Mouse (Mus musculus): ENCODE measurements around the gene Scamp4.
"Not testable (repeated sequence)": the region's sequence is repeated elsewhere in the genome, so short reads cannot be mapped to it uniquely, and the experiment has no call there.

Gene Scamp4

DNA sequence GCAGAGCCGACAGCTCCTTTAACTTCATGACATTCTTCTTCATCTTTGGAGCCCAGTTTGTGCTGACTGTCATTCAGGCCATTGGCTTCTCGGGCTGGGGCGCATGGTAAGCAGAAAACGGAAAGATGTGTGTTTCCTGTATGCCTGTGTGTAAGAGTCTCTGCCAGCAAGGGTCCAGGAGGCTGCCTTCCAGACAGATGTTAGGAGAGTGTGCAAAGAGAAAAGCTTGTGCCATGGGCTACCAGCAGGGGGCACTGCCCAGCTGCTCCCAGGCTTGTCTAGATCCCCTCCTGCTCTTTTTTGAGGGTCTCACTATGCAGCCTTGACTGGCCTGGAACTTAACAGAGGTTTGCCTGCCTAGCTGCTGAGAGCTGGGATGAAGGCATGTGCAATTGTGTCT is 8.4 kb downstream of the Scamp4 start:
- DNase-seq: peak; percentile 64

DNA sequence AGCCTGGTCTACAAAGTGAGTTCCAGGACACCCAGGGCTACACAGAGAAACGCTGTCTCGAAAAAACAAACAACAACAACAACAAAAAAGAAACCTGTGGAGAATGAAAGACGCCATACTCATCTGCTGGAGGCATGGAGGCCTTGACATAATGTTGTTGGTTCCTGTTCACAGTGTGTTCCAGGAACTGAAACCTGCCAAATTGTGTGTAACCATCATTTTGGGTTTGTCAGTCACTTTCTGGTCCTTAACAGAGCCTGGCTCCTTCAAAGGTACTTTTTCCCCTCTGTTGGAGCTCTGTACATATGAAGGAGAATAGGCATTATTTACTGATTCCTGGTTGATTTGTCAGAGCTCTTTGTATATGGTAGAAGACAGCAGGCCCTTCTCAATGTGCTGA is 9.2 kb downstream of the Scamp4 start:
- no peak for DNase-seq

DNA sequence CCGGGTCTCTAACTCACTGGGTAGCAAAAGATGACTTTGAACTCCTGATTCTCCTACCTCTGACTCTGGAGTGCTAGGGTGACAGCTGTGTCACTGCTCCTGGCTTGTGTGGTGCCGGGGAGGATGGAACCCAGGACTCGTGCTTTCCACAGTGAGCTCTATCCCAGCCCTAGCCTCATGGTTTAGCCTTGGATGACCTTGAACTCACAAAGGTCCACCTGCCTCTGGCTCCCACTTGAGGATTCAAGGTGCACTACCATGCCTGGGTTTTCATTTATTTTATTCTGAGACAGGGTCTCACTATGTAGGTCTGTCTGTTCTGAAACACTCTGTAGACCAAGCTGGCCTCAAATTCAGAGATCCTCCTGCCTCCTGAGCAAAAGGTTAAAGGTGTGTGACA is 11.1 kb downstream of the Scamp4 start:
- DNase-seq: no peak

DNA sequence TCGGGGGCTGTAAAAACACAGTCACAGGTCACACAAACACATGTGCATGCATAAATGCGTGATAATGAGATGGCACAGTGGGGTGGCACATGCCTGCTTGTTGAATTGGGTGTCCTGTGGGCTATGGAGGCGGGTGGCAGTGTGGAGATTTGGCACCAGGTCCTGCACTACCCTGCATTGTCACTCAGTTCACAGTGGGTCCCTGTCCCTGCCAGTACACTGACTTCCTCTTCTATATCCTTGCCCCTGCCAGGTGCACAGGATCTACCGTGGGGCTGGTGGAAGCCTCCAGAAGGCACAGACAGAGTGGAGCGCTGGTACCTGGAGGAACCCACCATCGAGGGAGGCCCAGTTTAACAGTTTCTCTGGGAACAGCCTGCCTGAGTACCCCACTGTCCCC is 11.7 kb downstream of the Scamp4 start:
- no peak for DNase-seq

DNA sequence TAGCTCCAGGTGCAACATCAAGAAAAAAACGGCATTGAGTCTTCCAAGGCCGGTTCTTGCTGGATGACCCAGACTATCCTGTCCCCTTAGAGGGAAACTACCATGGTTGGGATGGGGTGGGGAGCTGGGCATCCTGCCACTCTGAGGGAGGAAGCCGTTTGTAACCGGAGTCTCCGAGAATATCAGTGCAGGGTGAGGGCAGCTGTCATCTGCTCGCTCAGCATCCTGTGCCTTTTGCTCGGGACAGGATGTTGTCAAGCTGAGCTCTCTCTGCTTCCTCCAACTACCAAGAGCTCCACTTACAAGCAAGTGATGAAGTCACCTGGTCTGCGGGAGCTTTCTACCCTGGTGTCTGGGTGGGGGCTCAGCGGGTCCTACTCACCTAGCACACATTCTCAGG is 15.5 kb downstream of the Scamp4 start:
- DNase-seq: peak; percentile 44

DNA sequence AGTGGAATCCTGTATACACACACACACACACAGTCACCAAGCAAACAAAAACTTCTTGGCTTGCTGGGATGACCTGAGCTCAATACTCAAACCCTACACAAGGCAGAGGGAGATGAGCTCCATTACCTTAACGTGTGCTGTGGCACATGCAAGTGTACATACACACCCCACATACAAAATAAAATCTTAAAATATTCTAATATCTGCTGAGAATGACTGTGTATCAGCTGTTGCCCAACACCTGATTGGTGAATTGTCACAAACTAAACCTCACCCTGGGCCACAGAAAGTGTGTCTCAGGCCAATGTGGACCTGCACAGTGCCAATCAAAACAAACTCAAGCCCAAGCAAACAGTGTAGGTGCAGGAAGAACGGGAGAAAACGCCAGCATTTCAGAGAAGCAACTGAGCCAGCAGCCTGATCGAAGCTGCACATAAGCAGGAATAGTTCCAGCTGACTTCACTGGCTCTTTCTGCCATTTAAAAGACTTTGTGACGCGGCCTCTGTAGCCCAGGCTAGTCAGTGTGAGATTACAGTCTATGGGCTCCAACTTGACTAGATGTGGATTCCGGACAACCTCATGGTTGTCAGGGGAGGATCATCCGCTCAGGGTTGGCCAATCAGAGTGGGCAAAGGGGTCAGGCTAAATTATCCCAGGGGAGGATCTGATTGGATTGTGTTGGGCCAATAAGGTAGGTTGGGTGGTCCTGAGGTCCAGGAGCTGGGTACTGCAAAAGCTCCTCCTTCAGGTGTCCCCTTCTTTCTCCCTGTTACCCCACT is 17.0 kb downstream of the Scamp4 start:
- DNase-seq: no peak

DNA sequence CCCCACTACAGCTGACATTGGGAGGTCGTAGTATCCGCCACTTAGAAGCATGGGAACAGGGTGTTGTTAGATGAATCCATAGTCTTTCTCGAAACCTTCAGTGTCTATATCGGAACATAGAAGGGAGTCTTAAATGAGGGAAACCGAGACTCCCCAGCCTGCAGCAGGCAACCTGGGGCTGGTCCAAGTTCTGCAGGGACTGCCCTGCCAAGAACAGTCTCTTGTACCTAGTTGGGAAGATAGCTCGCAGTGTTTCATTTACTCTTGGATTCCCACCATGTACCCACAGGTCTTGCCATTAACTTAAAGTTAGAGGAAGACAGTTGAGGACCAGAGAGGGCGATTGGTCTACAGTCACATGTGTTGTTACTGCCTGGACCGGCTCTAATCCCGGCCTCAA is 17.7 kb downstream of the Scamp4 start:
- DNase-seq: no peak

DNA sequence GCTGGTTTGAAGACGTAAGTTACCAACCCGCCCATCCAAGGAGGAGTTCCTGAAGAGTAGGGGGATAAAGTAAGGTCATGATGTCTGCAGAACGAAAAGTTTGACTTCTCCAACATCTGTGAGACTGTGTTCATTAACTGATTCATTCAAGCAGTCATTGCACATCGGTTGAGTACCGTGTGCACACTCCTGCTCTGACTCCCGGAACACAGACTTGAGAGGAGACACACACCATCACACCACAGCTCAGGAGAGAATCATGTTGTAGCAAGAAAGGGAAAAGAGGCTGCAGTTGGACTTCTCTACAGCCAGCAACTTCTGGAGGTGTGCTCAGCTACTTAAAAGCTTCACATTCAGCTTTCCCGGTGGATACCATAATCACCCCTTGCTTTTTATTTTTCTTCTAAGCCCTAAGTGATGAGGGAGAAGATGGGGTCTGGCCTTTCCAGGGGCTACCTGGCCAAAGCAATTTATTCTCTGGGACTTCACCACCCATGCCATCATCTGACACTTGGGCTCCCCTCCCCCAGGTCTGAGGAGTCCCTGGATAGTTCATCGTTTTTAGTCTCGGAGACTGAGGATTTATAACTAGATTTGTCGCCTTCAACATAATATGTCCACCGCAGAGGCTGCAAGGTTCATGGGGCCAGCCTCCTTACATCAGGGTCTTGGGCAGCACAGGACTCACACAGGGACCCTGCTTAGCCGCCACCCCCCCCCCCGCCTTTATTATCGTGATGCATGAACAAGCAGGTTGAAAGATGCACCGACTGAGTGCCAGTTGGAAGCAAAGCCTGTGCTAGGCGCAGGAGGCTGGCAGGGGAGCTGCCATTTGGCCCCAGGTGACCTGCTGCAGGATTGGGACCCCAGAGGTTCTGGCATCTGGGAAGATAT is 18.4 kb downstream of the Scamp4 start:
- no peak for DNase-seq

DNA sequence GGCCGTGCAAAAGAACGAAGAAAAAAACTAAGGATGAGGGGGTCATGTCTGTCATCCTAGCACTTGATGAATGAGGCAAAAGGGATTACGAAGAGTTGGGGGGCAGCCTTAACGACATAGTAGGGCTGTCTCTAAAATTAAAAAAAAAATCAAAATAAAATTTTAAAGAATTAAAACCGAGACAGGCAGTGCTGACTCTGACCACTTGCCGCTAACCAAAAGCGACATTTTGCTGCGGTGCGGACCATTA is 18.9 kb downstream of the Scamp4 start:
- no peak for DNase-seq

DNA sequence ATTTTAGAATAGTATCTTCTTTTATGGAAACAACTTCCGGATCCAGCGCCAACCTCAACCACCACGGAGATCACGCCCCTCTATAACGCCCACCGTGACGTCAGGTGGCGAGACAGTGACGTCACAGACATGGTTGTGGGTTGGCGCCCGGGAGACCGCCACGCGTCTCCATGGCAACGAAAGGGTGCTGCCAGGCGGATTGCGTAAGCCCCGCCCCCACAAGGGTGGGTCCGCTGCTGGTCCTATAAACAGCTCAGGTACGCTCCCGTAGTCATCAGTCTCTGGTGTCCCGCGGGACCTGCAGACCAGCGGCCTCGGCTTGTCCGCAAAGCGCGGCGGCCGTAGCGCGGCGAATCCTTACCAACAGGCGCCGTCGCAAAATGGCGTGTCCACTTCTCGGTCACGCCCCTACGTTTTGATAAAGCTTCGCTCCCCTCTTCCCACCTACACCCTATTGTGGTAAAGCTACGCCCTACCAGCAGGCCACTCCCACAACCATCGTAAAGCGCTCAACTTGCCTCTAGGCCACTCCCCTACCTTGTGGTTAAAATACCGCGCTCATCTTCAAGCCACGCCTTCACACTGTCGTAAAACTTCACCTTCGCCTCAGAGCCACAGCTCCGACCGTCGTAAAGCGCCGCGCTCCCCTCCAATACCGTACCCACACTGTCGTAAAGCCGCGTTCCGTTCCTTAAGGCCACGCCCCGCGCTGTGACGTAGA is 19.4 kb downstream of the Scamp4 start:
- peak; percentile 99 for DNase-seq

DNA sequence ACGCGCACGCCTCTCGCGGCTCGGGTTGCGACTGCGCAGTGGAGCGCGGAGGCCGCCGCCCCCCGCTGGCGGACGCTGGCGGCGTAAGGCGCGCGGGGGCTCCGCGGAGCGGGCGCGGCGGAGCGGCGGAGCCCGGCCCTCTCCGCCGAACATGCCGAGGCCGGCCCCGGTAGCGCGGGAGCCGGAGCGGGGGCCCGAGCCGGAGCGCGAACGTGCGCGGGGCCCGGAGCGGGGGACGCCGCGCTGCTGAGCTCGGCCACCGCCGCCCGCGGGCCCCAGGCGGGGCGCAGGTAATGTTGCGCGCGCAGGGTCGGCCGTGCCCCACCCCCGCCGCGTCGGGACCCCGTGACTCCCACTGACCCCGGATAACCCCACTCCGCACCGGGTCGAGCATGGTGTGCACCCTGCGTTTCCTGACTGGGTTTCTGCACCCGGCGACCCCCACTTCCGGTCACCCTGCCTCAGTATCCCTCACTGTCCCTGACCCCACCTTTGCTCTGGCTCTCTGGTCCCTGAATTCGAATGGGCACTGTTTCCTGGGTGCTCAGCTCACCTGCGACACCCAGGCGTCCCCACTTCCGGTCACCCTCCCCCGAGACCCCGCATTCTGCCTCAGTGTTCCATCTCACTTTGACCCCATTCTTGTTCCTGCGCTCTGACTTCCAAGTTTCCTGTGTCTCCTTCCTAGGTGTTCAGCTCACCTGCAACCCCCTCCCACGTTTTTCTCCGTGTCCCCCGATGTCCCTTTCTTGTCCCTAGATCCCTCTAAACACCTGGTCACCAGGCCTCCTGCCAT is 20.2 kb downstream of the Scamp4 start, which contains the start of gene Csnk1g2:
Csnk1g2 (plus strand) TSS at position 178 of the 796 bp plus-strand sequence.
- no peak for DNase-seq

DNA sequence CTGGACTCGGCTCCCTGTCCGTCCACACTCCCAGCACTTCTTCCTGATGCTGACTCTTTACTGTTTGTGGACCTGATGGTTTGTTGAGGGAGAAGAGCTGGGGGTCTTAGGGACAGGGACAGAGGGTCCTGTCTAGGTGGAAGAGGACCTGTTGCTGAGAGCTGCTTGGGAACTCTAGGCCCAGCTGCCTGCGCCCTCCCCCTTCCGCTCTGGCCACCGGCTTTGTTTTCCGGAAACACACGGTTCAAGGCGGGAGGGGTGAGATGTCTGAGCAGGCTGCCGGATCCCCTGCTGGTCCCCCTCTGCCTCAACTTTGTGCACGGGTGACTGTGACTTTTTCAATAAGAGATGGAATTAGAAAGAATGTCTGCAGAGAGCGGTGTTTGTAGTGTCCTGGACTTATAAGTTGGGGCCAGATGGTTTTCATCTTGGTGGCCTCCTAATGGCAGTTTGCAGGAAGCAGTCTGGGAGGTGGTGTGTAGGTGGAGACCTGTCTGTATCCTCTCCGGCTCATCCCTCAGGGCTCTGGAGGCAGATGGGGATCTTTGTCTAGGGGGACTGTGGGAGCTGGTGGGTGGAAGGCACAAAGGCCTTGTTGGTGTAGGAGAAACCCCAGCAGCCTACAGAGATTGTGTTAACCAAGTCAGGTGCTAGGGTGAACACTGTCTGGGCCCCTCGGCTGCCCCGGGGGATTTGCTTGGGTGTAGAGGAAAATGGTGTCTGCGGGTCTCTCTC is 21.0 kb downstream of the Scamp4 start:
- peak; percentile 69 for DNase-seq

DNA sequence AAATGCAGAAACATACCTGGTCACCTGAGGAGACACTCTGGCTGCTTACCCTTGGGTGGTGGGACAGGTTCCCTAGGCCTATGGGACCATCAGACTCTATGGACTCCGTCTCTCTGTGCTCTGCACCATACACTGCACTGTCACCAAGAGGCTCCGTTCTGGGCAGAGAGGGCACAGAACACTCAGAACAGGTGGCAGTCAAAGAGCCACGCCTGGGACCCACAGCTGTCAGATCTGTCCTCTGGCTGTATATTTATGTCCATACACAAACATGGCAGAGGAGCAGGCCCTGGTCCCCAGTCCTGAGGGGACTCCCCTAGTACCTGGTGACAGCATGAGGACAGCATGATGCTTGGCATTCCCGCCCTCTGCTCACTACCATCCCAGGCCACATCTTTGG is 23.1 kb downstream of the Scamp4 start:
- no peak for DNase-seq

DNA sequence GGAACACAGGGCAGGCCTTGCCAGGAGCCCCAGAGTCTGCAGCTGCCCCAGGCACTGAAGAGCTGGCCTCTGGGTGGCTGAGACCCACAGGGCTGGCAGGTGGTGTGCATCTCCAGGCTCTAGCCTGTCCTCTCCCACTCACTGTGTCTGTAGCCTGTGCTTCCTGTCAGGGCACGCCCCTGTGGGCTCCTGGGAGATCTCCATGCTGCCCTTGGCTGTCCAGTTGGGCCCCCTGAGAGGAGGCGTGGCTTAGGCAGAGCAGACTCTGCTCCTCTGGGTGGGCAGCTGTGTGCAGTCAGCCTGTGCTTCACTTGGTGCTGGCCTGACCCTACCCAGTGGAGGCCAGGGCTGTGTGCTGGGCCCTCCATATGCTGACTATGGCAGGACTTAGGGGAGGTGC is 25.0 kb downstream of the Scamp4 start:
- DNase-seq: no peak

DNA sequence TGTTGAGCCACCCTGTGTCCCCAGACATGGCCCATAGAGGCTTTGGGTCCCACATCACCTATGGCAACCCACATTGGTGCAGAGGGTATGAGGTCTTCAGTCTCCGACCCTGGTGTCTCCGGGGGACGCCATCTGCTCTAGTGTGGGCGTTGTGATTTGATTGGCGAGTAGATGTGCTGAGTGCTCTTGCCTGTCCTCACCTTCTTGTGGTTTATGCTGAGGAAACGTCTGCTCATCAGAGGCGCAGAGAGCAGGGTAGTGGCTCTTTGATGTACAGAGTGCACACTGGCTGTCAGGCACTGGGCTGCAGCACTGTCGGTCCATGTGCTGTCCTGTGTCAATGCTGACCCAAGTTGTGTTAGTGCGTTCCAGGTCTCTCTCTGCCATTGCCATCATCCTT is 26.3 kb downstream of the Scamp4 start:
- no peak for DNase-seq

DNA sequence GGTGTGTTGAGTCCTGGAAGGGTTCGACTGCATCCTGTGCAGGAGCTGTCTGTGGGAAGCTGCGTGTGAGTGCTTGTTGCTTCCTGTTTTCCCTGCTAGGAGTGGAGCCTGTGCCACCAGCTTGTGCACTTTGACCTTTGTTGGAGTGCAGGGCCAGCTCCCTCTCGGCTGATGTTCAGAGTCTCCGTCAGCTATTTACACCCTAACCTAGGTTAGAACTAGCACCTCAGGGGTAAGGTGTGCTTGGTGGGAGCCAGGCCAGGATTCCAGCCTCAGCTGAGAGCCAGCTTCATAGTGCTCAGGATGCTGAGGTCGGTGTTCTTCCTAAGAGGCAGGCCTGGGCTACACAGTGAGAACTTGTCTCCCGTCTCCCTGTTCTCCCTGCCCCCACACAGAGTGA is 32.7 kb downstream of the Scamp4 start:
- peak; percentile 61 for DNase-seq

DNA sequence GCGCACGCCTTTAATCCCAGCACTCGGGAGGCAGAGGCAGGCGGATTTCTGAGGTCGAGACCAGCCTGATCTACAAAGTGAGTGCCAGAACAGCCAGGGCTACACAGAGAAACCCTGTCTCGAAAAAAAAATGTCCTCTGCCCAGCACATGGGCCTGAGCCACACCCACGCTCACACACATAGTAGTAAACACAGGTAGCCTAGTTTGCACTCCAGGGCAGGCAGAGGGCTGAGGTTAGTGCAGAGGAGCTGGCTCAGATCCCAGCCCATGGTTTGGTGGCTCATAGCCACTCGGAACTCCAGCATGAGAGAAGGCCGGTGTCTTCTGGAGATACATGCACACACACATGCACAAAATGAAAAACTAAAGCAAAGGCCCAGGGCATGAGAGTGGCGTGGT is 44.3 kb downstream of the Scamp4 start:
- DNase-seq: no peak

DNA sequence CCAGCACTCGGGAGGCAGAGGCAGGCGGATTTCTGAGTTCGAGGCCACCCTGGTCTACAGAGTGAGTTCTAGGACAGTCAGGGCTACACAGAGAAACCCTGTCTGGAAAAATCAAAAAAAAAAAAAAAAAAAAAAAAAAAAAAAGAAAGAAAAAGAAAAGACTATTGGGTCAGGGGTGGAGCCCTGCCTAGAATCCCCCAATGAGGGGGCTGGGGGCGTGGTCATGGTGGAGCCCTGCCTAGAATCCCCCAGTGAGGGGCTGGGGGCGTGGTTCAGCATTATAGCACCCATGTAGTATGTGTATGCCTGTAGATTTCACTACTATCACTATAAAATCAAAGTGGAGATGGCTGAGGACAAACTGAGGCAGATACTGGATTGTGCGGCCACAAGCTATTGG is 47.2 kb downstream of the Scamp4 start:
- not testable (repeated sequence) for DNase-seq

DNA sequence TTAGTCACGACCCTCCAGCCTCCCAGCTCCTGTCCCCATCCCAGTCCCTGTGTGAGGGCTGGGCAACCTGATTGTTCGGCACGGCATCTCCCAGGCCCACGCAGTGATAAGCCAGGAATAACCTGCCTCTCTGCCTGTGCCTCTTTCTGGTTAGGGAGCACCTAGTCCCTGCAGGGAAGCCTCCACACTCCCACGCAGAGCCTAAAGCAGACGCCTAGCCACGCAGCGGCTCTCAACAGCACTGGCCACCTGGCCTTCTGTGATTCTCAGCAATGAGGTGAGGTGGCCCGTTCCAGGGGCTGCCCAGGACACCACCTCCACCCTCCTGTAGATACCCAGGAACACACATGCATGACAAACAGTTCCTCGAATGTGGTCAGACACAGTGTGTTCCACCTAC is 47.7 kb downstream of the Scamp4 start:
- DNase-seq: no peak

DNA sequence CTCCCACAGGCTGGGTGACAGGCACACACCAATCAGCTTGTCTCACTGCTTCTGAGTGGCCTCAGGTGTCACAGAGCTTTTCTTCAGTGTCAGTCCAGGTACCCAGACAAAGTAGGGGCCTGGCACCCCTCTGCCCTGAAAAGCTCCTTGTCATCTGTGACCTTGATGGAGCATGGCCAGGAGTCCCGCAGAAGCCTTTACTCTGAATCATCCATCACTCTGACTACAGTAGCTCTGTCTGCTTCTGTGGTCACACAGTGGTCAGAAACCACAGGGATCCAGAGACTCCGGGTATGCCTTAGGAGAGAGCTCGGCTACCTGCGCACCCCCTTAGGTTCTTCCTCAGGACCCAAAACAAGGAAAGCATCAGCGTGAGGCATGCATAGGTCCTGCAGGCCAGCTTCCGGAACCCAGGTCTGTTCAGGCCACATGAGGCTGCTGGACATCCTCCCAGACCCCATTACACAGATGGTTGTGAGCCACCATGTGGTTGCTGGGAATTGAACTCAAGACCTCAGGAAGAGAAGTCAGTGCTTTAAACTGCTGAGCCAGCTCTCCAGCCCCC is 50.6 kb downstream of the Scamp4 start:
- no peak for DNase-seq

DNA sequence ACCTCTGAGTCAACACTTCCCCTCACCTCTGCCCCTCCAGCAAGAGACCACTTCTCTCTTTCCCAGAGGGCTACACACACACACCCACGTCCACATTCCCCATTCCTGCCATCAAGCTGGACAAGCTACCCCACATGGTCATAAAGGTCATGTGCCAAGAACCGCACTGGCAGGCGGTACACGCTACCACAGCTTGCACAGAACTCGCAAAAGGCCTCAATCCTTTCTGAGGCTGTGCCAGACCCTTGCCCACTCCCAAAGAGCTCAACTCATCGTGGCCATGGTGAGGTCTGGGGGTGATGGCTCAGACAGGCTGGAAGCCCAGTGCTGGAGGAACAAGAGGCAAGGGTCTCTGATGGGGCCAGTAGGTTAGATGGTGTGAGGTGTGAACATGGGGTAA is 52.2 kb downstream of the Scamp4 start:
- no peak for DNase-seq

Data from kidney, adult 18-20 months (tissue).